Mouse (Mus musculus) C2C12 (cell line): Measurements from ENCODE around the gene Lce1e.

Experiments
- CEBPB ChIP-seq: IDR thresholded peaks from one replicate; pipeline ENCODE4 v1.6.1; 2011; ENCODE audit warnings: low read depth, mild to moderate bottlenecking, control low read depth, moderate library complexity
- CTCF ChIP-seq: IDR thresholded peaks from one replicate; pipeline ENCODE4 v1.5.1; 2011; ENCODE audit not compliant: control insufficient read depth, insufficient read depth, insufficient read length
- MAX ChIP-seq: IDR thresholded peaks from one replicate; pipeline ENCODE4 v1.6.1; 2011; ENCODE audit warnings: mild to moderate bottlenecking, control low read depth
- MYOD1 ChIP-seq: IDR thresholded peaks from one replicate; pipeline ENCODE4 v1.6.1; 2011; ENCODE audit warnings: low read depth; ENCODE audit not compliant: control insufficient read depth, insufficient read length
- MYOG ChIP-seq: IDR thresholded peaks from one replicate; pipeline ENCODE4 v1.6.1; 2011; ENCODE audit not compliant: control insufficient read depth, insufficient read length; ENCODE audit errors: extremely low read depth
- USF1 ChIP-seq: IDR thresholded peaks from one replicate; pipeline ENCODE4 v1.6.1; 2011; ENCODE audit warnings: low read depth, mild to moderate bottlenecking, control low read depth, moderate library complexity

DNA sequence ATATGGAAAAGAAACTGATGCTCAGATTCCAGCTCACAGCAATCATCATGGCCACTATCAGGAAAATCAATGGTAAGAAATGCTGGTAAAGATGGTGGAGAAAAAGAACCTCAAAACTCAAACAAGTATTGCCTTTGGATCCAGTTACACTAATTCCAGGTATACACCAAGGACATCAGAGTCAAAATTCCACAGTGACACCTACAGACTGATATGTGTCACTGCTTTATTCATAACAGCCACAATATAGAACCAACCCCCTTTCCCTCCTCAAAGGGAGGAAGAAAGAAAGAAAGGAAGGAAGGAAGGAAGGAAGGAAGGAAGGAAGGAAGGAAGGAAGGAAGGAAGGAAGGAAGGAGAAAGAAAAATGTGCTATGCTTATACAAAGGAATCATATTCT is 6.2 kb upstream of the Lce1e start:
- TF ChIP-seq CTCF (no peak), MAX (no peak), MYOD1 (no peak), MYOG (no peak), USF1 (no peak), CEBPB (no peak)
